ENCODE assay signal across 9 mouse cellular contexts in the genomic region with DNA sequence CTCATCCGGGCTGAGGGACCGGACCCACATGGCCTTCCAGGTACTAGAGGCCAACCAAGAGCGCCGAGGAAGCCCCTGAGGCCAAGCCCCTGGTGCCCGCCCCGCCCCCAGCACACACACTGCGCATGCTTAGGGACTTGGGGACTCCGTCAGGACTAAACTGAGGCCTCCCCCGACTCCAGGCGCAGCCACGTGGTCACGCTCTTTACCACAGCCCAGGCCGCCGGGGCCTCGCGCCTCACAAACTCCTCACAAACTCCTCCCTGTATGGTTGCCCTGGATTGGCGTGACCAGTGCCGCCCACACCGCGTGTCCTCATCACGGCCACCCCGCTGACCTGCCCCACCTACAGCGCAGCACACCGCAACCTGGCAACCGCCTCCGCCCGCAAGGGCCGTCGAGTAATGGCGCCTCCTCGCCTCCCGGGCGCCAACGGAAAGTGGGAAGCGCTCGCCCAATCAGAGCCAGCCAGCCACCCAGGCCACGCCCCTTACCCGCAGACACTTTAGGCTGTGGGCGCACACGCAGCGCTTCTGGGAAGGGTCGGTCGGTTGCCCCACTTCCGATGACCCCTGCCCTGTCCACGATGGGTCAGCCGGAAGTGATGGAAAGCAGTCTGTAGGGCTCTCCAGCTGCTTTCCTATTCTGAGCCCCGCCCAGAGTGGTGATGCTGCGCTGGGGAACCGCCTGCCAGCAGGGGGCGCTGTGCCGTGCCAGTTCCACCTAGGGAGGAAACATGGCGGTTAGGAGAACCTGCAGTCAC. TPM values are rescaled to one million over a fixed set of nuclear protein-coding genes. Genes with fewer than 3 reads are reported as not detected.
DNase-seq lines count a peak whose midpoint lies in the region; ATAC-seq lines count a peak whose summit lies in the region.
"Had no signal": no experiment of that assay in that cellular context is flagged by ENCODE, and none has a peak within 500 bp of the region (broad histone marks: within the 10 kb centered on the region; RNA-seq: fewer than 3 reads in every experiment).

A gene (minus strand): TSS at position 633 of the 763 bp plus-strand sequence.

- no peaks in the 10 kb centered on the region for H3K9me3 ChIP-seq in embryonic facial prominence, embryonic 11.5 days (replicated peaks; ENCODE audit: control insufficient read depth, low read length)
- peaks cover 7% of the 10 kb centered on the region; the same call in 1 of the 2 replicates for H3K9me3 ChIP-seq in embryonic facial prominence, embryonic 10.5 days
- H3K9me3 ChIP-seq in lung, embryonic 16.5 days (ENCODE audit: control insufficient read depth, low read length) = peaks cover 5% of the 10 kb centered on the region
- no peaks in the 10 kb centered on the region for H3K9me3 ChIP-seq in liver, embryonic 11.5 days (ENCODE audit: control insufficient read depth, low read length)
- no peaks in the 10 kb centered on the region for H3K9me3 ChIP-seq in stomach, embryonic 16.5 days (replicated peaks; ENCODE audit: control insufficient read depth, low read length)

- intact Hi-C loops in gastrocnemius, postnatal 14 days (cut with DNase I; ENCODE audit: low total_unique reads) = no loop called here

- DNase-seq in embryonic facial prominence, embryonic 11.5 days (ENCODE audit: low spot score) = no peak
- no peak for DNase-seq in embryonic facial prominence, embryonic 10.5 days (ENCODE audit: low spot score)
- DNase-seq in lung, postnatal 25 days (ENCODE audit: low spot score) = no peak
- DNase-seq in liver, embryonic 11.5 days (ENCODE audit: low spot score) = no peak
- no peak for DNase-seq in urinary bladder, postnatal 14 days (ENCODE audit: low spot score)
- no peak for DNase-seq in gastrocnemius, postnatal 14 days

- H3K27me3 ChIP-seq in embryonic facial prominence, embryonic 11.5 days (ENCODE audit: control insufficient read depth, insufficient read depth, low read length) = no peaks in the 10 kb centered on the region
- peaks cover 19% of the 10 kb centered on the region for H3K27me3 ChIP-seq in embryonic facial prominence, embryonic 10.5 days (replicated peaks; ENCODE audit: low read depth, poor library complexity, severe bottlenecking)
- 0 out of 2 replicates have a peak, but pooled peaks cover 3% of the 10 kb centered on the region for H3K27me3 ChIP-seq in lung, embryonic 16.5 days (ENCODE audit: control insufficient read depth, insufficient read depth, low read depth, low read length)
- no peaks in the 10 kb centered on the region; the same call in 1 of the 2 replicates for H3K27me3 ChIP-seq in liver, embryonic 11.5 days (replicated peaks; ENCODE audit: control insufficient read depth, insufficient read depth, low read length)
- no peaks in the 10 kb centered on the region for H3K27me3 ChIP-seq in stomach, embryonic 16.5 days (ENCODE audit: control insufficient read depth, insufficient read depth, low read length)

- no peak within 1 kb of the TSS for H3K9ac ChIP-seq in embryonic facial prominence, embryonic 11.5 days (replicated peaks; ENCODE audit: low read length)
- H3K9ac ChIP-seq in lung, embryonic 16.5 days (ENCODE audit: low read length) = no peak within 1 kb of the TSS
- no peak within 1 kb of the TSS for H3K9ac ChIP-seq in liver, embryonic 11.5 days (ENCODE audit: low read depth, low read length)
- no peak within 1 kb of the TSS for H3K9ac ChIP-seq in stomach, embryonic 16.5 days (ENCODE audit: low read length)

- no peaks in the 10 kb centered on the region for H3K36me3 ChIP-seq in embryonic facial prominence, embryonic 11.5 days (replicated peaks; ENCODE audit: control insufficient read depth, insufficient read depth, low read depth, low read length)
- H3K36me3 ChIP-seq in embryonic facial prominence, embryonic 10.5 days (replicated peaks) = no peaks in the 10 kb centered on the region
- H3K36me3 ChIP-seq in lung, embryonic 16.5 days (ENCODE audit: control insufficient read depth, insufficient read depth, low read length) = no peaks in the 10 kb centered on the region
- H3K36me3 ChIP-seq in liver, embryonic 11.5 days (ENCODE audit: control insufficient read depth, insufficient read depth, low read length) = no peaks in the 10 kb centered on the region
- no peaks in the 10 kb centered on the region for H3K36me3 ChIP-seq in stomach, embryonic 16.5 days (ENCODE audit: control insufficient read depth, insufficient read depth, low read length)

- no peak within 1 kb of the TSS for H3K4me3 ChIP-seq in embryonic facial prominence, embryonic 11.5 days (ENCODE audit: low read depth, low read length)
- H3K4me3 ChIP-seq in embryonic facial prominence, embryonic 10.5 days = no peak within 1 kb of the TSS
- no peak within 1 kb of the TSS for H3K4me3 ChIP-seq in lung, embryonic 16.5 days (ENCODE audit: low read length)
- no peak within 1 kb of the TSS for H3K4me3 ChIP-seq in liver, embryonic 11.5 days (ENCODE audit: low read depth, low read length)
- no peak within 1 kb of the TSS for H3K4me3 ChIP-seq in stomach, embryonic 16.5 days (replicated peaks; ENCODE audit: low read length)

- H3K4me1 ChIP-seq in embryonic facial prominence, embryonic 11.5 days (ENCODE audit: control insufficient read depth, insufficient read depth, low read length) = no peaks in the 10 kb centered on the region
- H3K4me1 ChIP-seq in embryonic facial prominence, embryonic 10.5 days = 0 out of 2 replicates have a peak, but pooled peaks cover 2% of the 10 kb centered on the region
- H3K4me1 ChIP-seq in lung, embryonic 16.5 days (replicated peaks; ENCODE audit: control insufficient read depth, insufficient read depth, low read length) = 0 out of 2 replicates have a peak, but pooled peaks cover 3% of the 10 kb centered on the region
- H3K4me1 ChIP-seq in liver, embryonic 11.5 days (replicated peaks; ENCODE audit: control insufficient read depth, insufficient read depth, low read length) = no peaks in the 10 kb centered on the region
- H3K4me1 ChIP-seq in stomach, embryonic 16.5 days (ENCODE audit: control insufficient read depth, insufficient read depth, low read length) = no peaks in the 10 kb centered on the region

- ATAC-seq in embryonic facial prominence, embryonic 11.5 days (replicated peaks; ENCODE audit: insufficient number of reproducible peaks, low FRiP score, low TSS enrichment, low read depth) = peak; percentile 67; the same call in 1 of the 2 replicates
- ATAC-seq in lung, embryonic 16.5 days (ENCODE audit: low read depth) = peak; percentile 36; the same call in 1 of the 2 replicates
- ATAC-seq in liver, embryonic 11.5 days (replicated peaks; ENCODE audit: low FRiP score) = peak; percentile 57
- ATAC-seq in stomach, embryonic 16.5 days (ENCODE audit: insufficient read depth, low FRiP score) = peak; percentile 56
- ATAC-seq: inflammation-experienced regulatory T-cells, adult 6 months had no signal

- H3K27ac ChIP-seq in embryonic facial prominence, embryonic 11.5 days (replicated peaks; ENCODE audit: low read depth, low read length) = no peak within 1 kb of the TSS
- H3K27ac ChIP-seq in embryonic facial prominence, embryonic 10.5 days (replicated peaks) = no peak within 1 kb of the TSS
- no peak within 1 kb of the TSS for H3K27ac ChIP-seq in lung, embryonic 16.5 days (ENCODE audit: low read length)
- H3K27ac ChIP-seq in liver, embryonic 11.5 days (ENCODE audit: low read depth, low read length) = no peak within 1 kb of the TSS
- H3K27ac ChIP-seq in stomach, embryonic 16.5 days (ENCODE audit: low read length) = no peak within 1 kb of the TSS

- no peak within 1 kb of the TSS for H3K4me2 ChIP-seq in embryonic facial prominence, embryonic 11.5 days (ENCODE audit: low read depth, low read length)
- no peak within 1 kb of the TSS for H3K4me2 ChIP-seq in lung, embryonic 16.5 days (ENCODE audit: low read depth, low read length)
- H3K4me2 ChIP-seq in liver, embryonic 11.5 days = no peak within 1 kb of the TSS
- H3K4me2 ChIP-seq in stomach, embryonic 16.5 days (ENCODE audit: low read depth, low read length) = no peak within 1 kb of the TSS

- WGBS in embryonic facial prominence, embryonic 11.5 days = 86% methylated on average over 51 of the region's 52 CpGs
- 82% methylated on average over 52 of the region's 52 CpGs for WGBS in embryonic facial prominence, embryonic 10.5 days
- 79% methylated on average over 52 of the region's 52 CpGs for WGBS in lung, embryonic 16.5 days
- WGBS in liver, embryonic 11.5 days = 75% methylated on average over 52 of the region's 52 CpGs
- WGBS in stomach, embryonic 16.5 days = 82% methylated on average over 52 of the region's 52 CpGs

RNA-seq across cellular contexts. Expression of the gene that starts here (rescaled TPM):
- 0.06 and 0.07 TPM in 2 replicates for polyA plus RNA-seq in embryonic facial prominence, embryonic 11.5 days (2014; fragmentation: Nextera tagmentation; extraction: Ambion mirVana)
- 0.05 TPM in 1 of 2 replicates, not detected in the other for polyA plus RNA-seq in embryonic facial prominence, embryonic 10.5 days (2016; fragmentation: Nextera tagmentation; extraction: Ambion mirVana)
- polyA plus RNA-seq in lung, embryonic 16.5 days (2015; fragmentation: Nextera tagmentation; extraction: Ambion mirVana) = 0.05 TPM in 1 of 2 replicates, not detected in the other
- 0.08 TPM in 1 of 2 replicates, not detected in the other for polyA plus RNA-seq in liver, embryonic 11.5 days (2014; fragmentation: Nextera tagmentation; extraction: Ambion mirVana)
- 0.06 and 0.23 TPM in 2 replicates for polyA plus RNA-seq in stomach, embryonic 16.5 days (2015; fragmentation: Nextera tagmentation; extraction: Ambion mirVana)
- under 1 TPM; 0.08 to 0.24 TPM for total RNA-seq in gastrocnemius, postnatal 14 days (2021)
- polyA plus RNA-seq: inflammation-experienced regulatory T-cells, adult 6 months had no signal

Comparison
In these comparisons a context has a peak if more than half of its experiments do, and no peak if none do; other contexts are left out.
1. Peak in ATAC-seq in embryonic facial prominence, embryonic 11.5 days; RNA of the gene not detected or under 1 TPM.
2. Peak in ATAC-seq in lung, embryonic 16.5 days; RNA of the gene not detected or under 1 TPM.
3. Peak in ATAC-seq in liver, embryonic 11.5 days; RNA of the gene not detected or under 1 TPM.
4. Peak in ATAC-seq in stomach, embryonic 16.5 days; RNA of the gene not detected or under 1 TPM.